Mouse (Mus musculus): ENCODE results near the gene Rcc1l. TPM values are rescaled to one million over a fixed set of nuclear protein-coding genes. Genes with fewer than 3 reads are reported as not detected.

Gene Rcc1l
- total and polyA plus RNA-seq, 3 experiments: 9.2 to 16.0 (median 12.6) TPM

DNA sequence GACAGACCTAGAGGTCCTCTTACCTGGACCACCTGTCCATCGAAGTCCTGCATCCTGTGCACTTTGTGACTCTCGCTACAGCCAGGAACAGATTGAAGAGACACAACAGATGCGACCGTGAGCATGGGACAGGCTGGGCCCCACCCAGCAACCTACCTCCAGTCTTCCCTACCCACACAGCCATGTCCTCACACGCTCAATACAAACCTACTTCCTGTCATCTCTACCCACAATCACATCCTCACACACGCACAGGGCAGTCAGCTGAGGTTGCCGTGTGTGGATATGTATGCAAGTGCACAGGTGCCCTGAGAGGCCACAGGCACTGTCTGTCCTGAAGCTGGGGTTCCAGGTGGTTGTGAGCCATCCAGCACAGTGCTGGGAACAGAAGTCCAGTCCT, 9.9 kb downstream of the Rcc1l start:
- no peaks in the 10 kb centered on the region for H3K9me3 ChIP-seq (replicated peaks)
- no peak for TF ChIP-seq GATA1 (IDR thresholded peaks at IDR 0.05; ENCODE audit: borderline replicate concordance, low read length)
- TF ChIP-seq POLR2AphosphoS5 (IDR thresholded peaks at IDR 0.05; ENCODE audit: insufficient replicate concordance, low read depth, low read length): no peak
- TF ChIP-seq CTCF (IDR thresholded peaks at IDR 0.05; ENCODE audit: low read depth, low read length): no peak
- no peak for TF ChIP-seq TAL1 (conservative IDR thresholded peaks at IDR 0.05; ENCODE audit: low read depth, low read length)
- no peak for TF ChIP-seq GATA2 (IDR thresholded peaks at IDR 0.05; ENCODE audit: borderline replicate concordance, low read depth, low read length)
- H3K27me3 ChIP-seq (ENCODE audit: insufficient read depth, low read length): no peaks in the 10 kb centered on the region
- no peak overlapping the region for H3K4me3 ChIP-seq (ENCODE audit: low read depth, low read length)
- H3K4me1 ChIP-seq (ENCODE audit: insufficient read depth, low read depth, low read length): peaks cover 13% of the 10 kb centered on the region
- DNase-seq (ENCODE audit: low spot score) (no peak), ATAC-seq (ENCODE audit: extremely low read depth, insufficient number of reproducible peaks, low FRiP score, poor library complexity, severe bottlenecking) (no peak)
- H3K36me3 ChIP-seq (replicated peaks): peaks cover 94% of the 10 kb centered on the region

DNA sequence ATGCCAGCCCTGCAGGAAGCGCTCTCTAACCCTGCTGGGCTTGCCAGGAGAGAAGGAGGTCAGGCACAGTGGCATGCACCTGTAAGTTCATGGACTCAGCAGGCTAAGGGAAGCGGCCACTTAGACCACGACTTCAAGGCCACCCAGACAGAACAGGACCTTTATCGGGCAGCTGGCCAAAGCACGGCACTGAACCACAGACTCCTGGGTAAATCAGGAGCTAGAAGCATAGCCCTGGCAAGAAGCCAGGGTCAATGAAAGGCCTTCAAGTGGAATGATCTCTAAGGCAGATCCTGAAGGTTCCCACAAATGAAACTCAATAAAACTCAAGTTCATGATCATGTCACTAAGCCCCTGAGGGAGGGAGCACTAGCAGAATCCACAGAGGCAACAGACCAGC, 11.9 kb downstream of the Rcc1l start:
- TF ChIP-seq TAL1 (conservative IDR thresholded peaks at IDR 0.05; ENCODE audit: low read depth, low read length): no peak
- no peak for TF ChIP-seq POLR2AphosphoS5 (IDR thresholded peaks at IDR 0.05; ENCODE audit: insufficient replicate concordance, low read depth, low read length)
- TF ChIP-seq GATA1 (IDR thresholded peaks at IDR 0.05; ENCODE audit: borderline replicate concordance, low read length): no peak
- no peak for TF ChIP-seq GATA2 (IDR thresholded peaks at IDR 0.05; ENCODE audit: borderline replicate concordance, low read depth, low read length)
- no peak for TF ChIP-seq CTCF (IDR thresholded peaks at IDR 0.05; ENCODE audit: low read depth, low read length)
- Histone ChIP-seq H3K4me1 (ENCODE audit: insufficient read depth, low read depth, low read length) (peaks cover 9% of the 10 kb centered on the region), H3K27me3 (ENCODE audit: insufficient read depth, low read length) (no peaks in the 10 kb centered on the region), H3K36me3 (replicated peaks) (peaks cover 95% of the 10 kb centered on the region), H3K4me3 (ENCODE audit: low read depth, low read length) (no peak overlapping the region), H3K9me3 (replicated peaks) (no peaks in the 10 kb centered on the region)
- ATAC-seq (ENCODE audit: extremely low read depth, insufficient number of reproducible peaks, low FRiP score, poor library complexity, severe bottlenecking) (no peak), DNase-seq (ENCODE audit: low spot score) (no peak)

DNA sequence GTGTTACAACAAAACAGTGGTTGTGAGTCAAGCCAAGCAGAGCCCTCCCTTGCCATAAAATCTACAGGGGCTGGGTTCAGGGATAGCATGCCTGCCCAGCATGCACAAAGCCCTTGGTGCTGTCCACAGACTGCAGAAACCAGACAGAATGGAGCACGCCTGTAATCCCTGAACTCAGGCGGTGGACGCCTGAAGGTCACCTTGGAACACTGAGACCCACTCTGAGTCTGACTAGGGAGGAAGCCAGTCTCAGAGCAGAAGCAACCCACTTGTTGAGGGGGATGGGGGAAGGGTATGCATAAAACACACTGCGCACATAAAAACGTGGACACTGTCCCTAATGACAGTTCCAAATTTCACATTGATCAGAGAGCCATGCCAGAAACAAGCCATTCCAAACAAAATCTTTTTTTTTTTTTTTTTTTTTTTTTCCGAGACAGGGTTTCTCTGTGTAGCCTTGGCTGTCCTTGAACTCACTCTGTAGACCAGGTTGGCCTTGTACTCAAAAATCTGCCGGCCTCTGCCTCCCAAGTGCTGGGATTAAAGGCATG, 20.6 kb downstream of the Rcc1l start:
- no peak for TF ChIP-seq CTCF (IDR thresholded peaks at IDR 0.05; ENCODE audit: low read depth, low read length)
- no peak for TF ChIP-seq GATA2 (IDR thresholded peaks at IDR 0.05; ENCODE audit: borderline replicate concordance, low read depth, low read length)
- no peak for TF ChIP-seq POLR2AphosphoS5 (IDR thresholded peaks at IDR 0.05; ENCODE audit: insufficient replicate concordance, low read depth, low read length)
- no peak for TF ChIP-seq GATA1 (IDR thresholded peaks at IDR 0.05; ENCODE audit: borderline replicate concordance, low read length)
- TF ChIP-seq TAL1 (conservative IDR thresholded peaks at IDR 0.05; ENCODE audit: low read depth, low read length): no peak
- peaks cover 96% of the 10 kb centered on the region for H3K36me3 ChIP-seq (replicated peaks)
- peaks cover 9% of the 10 kb centered on the region; the same call in 1 of the 2 replicates for H3K4me1 ChIP-seq (ENCODE audit: insufficient read depth, low read depth, low read length)
- H3K9me3 ChIP-seq (replicated peaks): no peaks in the 10 kb centered on the region
- no peak overlapping the region for H3K4me3 ChIP-seq (ENCODE audit: low read depth, low read length)
- no peak for ATAC-seq (ENCODE audit: extremely low read depth, insufficient number of reproducible peaks, low FRiP score, poor library complexity, severe bottlenecking)
- no peaks in the 10 kb centered on the region for H3K27me3 ChIP-seq (ENCODE audit: insufficient read depth, low read length)
- DNase-seq (ENCODE audit: low spot score): no peak

- H3K36me3 ChIP-seq (replicated peaks): peaks cover 97% of the 10 kb centered on the region
Measured at GRCm38 (mm10) chr5:134151895-134152294, 24.7 kb downstream of the Rcc1l start.

GRCm38 (mm10) chr5:134148153-134148552, 28.4 kb downstream of the Rcc1l start:
- Histone ChIP-seq H3K4me1 (ENCODE audit: insufficient read depth, low read depth, low read length) (no peaks in the 10 kb centered on the region), H3K4me3 (ENCODE audit: low read depth, low read length) (no peak overlapping the region), H3K9me3 (replicated peaks) (0 out of 2 replicates have a peak, but pooled peaks cover 3% of the 10 kb centered on the region), H3K36me3 (replicated peaks) (peaks cover 67% of the 10 kb centered on the region), H3K27me3 (ENCODE audit: insufficient read depth, low read length) (no peaks in the 10 kb centered on the region; the same call in 1 of the 2 replicates)
- TF ChIP-seq GATA2 (IDR thresholded peaks at IDR 0.05; ENCODE audit: borderline replicate concordance, low read depth, low read length): no peak
- TF ChIP-seq CTCF (IDR thresholded peaks at IDR 0.05; ENCODE audit: low read depth, low read length): no peak
- no peak for DNase-seq (ENCODE audit: low spot score)
- ATAC-seq (ENCODE audit: extremely low read depth, insufficient number of reproducible peaks, low FRiP score, poor library complexity, severe bottlenecking): no peak

More at GRCm38 (mm10) chr5:134151895-134152294, 24.7 kb downstream of the Rcc1l start:
- TF ChIP-seq CTCF (IDR thresholded peaks at IDR 0.05; ENCODE audit: low read depth, low read length) (no peak), GATA2 (IDR thresholded peaks at IDR 0.05; ENCODE audit: borderline replicate concordance, low read depth, low read length) (no peak), POLR2AphosphoS5 (IDR thresholded peaks at IDR 0.05; ENCODE audit: insufficient replicate concordance, low read depth, low read length) (no peak), TAL1 (conservative IDR thresholded peaks at IDR 0.05; ENCODE audit: low read depth, low read length) (no peak), GATA1 (IDR thresholded peaks at IDR 0.05; ENCODE audit: borderline replicate concordance, low read length) (no peak)
- H3K4me1 ChIP-seq (ENCODE audit: insufficient read depth, low read depth, low read length): peaks cover 9% of the 10 kb centered on the region; the same call in 1 of the 2 replicates
- no peak for DNase-seq (ENCODE audit: low spot score)
- H3K27me3 ChIP-seq (ENCODE audit: insufficient read depth, low read length): no peaks in the 10 kb centered on the region; the same call in 1 of the 2 replicates
- 0 out of 2 replicates have a peak, but pooled peaks cover 3% of the 10 kb centered on the region for H3K9me3 ChIP-seq (replicated peaks)
- ATAC-seq (ENCODE audit: extremely low read depth, insufficient number of reproducible peaks, low FRiP score, poor library complexity, severe bottlenecking): no peak
- H3K4me3 ChIP-seq (ENCODE audit: low read depth, low read length): no peak overlapping the region

DNA sequence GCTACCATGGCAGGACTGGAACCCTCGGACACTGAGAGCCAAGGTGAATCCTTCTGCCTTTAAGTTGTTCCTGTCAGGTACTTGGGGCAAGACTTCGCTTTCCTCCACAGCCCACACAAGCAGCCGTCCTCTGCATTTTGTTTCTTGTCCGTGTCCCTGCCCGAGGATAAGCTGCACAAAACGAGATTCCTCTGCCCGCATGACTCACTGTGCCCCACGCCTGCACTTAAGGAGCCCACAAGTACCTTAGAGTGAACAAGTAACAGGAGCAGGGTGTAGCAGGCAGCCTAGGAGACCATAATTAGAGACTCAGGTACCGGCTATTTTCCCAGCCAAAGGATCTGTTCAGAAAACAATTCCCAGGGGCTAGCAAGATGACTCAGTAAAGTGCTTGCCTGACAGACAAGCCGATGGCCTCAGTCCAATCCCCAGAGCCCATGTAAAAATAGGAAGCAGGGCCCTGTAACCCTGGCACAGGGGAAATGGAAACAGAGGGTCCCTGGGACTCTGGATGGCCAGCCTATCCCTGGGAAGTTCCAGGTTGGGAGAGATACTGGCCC, 29.3 kb downstream of the Rcc1l start:
- no peak for ATAC-seq (ENCODE audit: extremely low read depth, insufficient number of reproducible peaks, low FRiP score, poor library complexity, severe bottlenecking)
- no peaks in the 10 kb centered on the region; the same call in 1 of the 2 replicates for H3K27me3 ChIP-seq (ENCODE audit: insufficient read depth, low read length)
- DNase-seq (ENCODE audit: low spot score): no peak
- no peak overlapping the region for H3K4me3 ChIP-seq (ENCODE audit: low read depth, low read length)
- no peak for TF ChIP-seq GATA2 (IDR thresholded peaks at IDR 0.05; ENCODE audit: borderline replicate concordance, low read depth, low read length)
- no peak for TF ChIP-seq TAL1 (conservative IDR thresholded peaks at IDR 0.05; ENCODE audit: low read depth, low read length)
- no peak for TF ChIP-seq POLR2AphosphoS5 (IDR thresholded peaks at IDR 0.05; ENCODE audit: insufficient replicate concordance, low read depth, low read length)
- TF ChIP-seq CTCF (IDR thresholded peaks at IDR 0.05; ENCODE audit: low read depth, low read length): no peak
- no peak for TF ChIP-seq GATA1 (IDR thresholded peaks at IDR 0.05; ENCODE audit: borderline replicate concordance, low read length)
- H3K36me3 ChIP-seq (replicated peaks): peaks cover 58% of the 10 kb centered on the region
- 0 out of 2 replicates have a peak, but pooled peaks cover 3% of the 10 kb centered on the region for H3K9me3 ChIP-seq (replicated peaks)
- no peaks in the 10 kb centered on the region for H3K4me1 ChIP-seq (ENCODE audit: insufficient read depth, low read depth, low read length)

Measured in G1E (cell line).